Mouse (Mus musculus): ENCODE measurements at regions not wholly inside any gene's neighbourhood (a gene's known extent, or its start where the extent isn't known, plus 50 kb on each side); places are given as distances from the start of the nearest gene placed in this dataset.

DNA sequence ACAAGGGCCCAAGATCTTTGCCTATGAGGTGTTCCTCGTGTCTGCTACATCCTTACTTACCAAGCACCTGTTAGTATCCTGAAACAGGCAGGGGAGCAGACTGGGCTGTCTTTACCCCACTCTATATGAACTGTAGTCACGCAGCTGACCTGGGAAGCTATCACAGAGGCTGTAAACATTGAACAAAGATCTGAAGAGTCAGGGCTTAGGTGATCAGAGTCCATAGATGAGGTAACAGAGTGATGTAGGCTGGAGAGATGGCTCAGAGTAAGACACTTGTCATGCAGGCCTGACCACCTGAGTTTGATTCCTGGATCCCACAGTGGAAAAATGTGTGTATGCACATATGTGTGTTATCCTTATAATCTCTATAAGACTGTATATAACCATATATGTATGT lies 172.3 kb upstream of the Map3k1 start:
- TF ChIP-seq CTCF (IDR thresholded peaks at IDR 0.05; ENCODE audit: borderline replicate concordance, insufficient read depth, low read length) (no peak), POLR2A (IDR thresholded peaks at IDR 0.05; ENCODE audit: low read depth, low read length) (no peak)

Data from embryonic fibroblast, embryonic 13.5 days (primary cell).